Mouse (Mus musculus) intestine, embryonic 16.5 days (tissue): ENCODE data around the gene Trak1. TPM values are rescaled to one million over a fixed set of nuclear protein-coding genes. Genes with fewer than 3 reads are reported as not detected.

Experiments
- ATAC-seq: fragments of 200-750 bp; cut with Nextera tagmentation; 2 replicates; pipeline ENCODE4 v1.8.0; 2017; ENCODE audit warnings: moderate TSS enrichment, moderate library complexity
- H3K27ac ChIP-seq: fragments of 300-500 bp; sonication (generic); 2 replicates; pipeline ENCODE4 v1.5.1; 2014; ENCODE audit warnings: mild to moderate bottlenecking, low read length
- H3K27me3 ChIP-seq: fragments of 300-500 bp; sonication (generic); replicated peaks from 2 replicates; pipeline ENCODE4 v1.6.1; 2014; ENCODE audit warnings: low read length, control low read depth, mixed read lengths; ENCODE audit not compliant: control insufficient read depth, insufficient read depth
- H3K36me3 ChIP-seq: fragments of 300-500 bp; sonication (generic); 2 replicates; pipeline ENCODE4 v1.6.1; 2014; ENCODE audit warnings: low read length, control low read depth; ENCODE audit not compliant: control insufficient read depth, insufficient read depth
- H3K4me1 ChIP-seq: fragments of 300-500 bp; sonication (generic); 2 replicates; pipeline ENCODE4 v1.6.1; 2014; ENCODE audit warnings: low read length, control low read depth, mixed read lengths; ENCODE audit not compliant: control insufficient read depth, insufficient read depth
- H3K4me2 ChIP-seq: fragments of 300-500 bp; sonication (generic); 2 replicates; pipeline ENCODE4 v1.6.1; 2014; ENCODE audit warnings: low read depth, low read length, control low read depth
- H3K4me3 ChIP-seq: fragments of 300-500 bp; sonication (generic); 2 replicates; pipeline ENCODE4 v1.5.1; 2014; ENCODE audit warnings: mild to moderate bottlenecking, low read length
- H3K9ac ChIP-seq: fragments of 300-500 bp; sonication (generic); 2 replicates; pipeline ENCODE4 v1.6.1; 2014; ENCODE audit warnings: low read depth, low read length
- H3K9me3 ChIP-seq: fragments of 300-500 bp; sonication (generic); 2 replicates; pipeline ENCODE4 v1.6.1; 2016; ENCODE audit warnings: low read length, control low read depth; ENCODE audit not compliant: control insufficient read depth
- WGBS: fragments of 180-500 bp; shearing (Covaris S2); extraction: QIAGEN DNeasy Blood & Tissue Kit; methylation state at CpG from one replicate; pipeline ENCODE4 v1.1.7; 2014; 5-methylcytosine and 5-hydroxymethylcytosine counted together
- polyA plus RNA-seq: library from polyadenylated mRNA; unstranded; fragments of >200 nt; fragmentation: Nextera tagmentation; extraction: Ambion mirVana; gene quantifications from 2 replicates; pipeline ENCODE4 v1.2.1, GENCODE M21; 2015

The Trak1 gene
- polyA plus RNA-seq, 1 experiment from 2014 or later, result 21.7 TPM

DNA sequence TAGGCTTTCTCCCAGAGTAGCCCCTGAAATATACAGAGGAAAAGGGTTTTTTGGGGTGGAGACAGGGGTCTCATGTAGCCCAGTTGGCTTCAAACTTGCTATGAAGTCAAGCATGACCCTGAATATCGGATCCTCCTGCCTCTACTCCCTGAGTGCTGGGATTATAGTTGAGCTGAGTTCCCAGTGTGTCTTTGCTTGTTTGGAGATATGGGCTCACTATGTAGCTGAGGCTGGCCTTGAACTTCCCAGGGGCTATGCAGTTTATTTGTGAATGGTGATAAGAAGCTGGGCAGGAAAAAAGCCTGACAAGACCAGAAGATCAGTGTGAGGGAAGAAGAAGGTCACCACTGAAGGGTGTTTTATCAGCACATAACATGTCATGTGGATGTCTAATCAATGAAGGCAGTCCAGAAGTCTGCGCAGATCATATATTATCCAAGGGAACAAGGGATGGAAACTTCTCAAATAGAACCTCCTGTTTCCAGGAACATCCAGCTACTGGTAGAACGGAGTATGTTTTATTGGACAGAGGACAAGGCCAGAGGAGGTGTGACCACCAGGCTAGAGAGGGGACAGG, 10.9 kb upstream of the Trak1 start:
- no peak overlapping the region; the same call in 1 of the 2 replicates for H3K27ac ChIP-seq
- H3K4me3 ChIP-seq, result peak overlapping the region; percentile 57
- peak overlapping the region; percentile 73 for H3K4me2 ChIP-seq
- H3K36me3 ChIP-seq, result no peaks in the 10 kb centered on the region
- H3K4me1 ChIP-seq, result peaks cover 6% of the 10 kb centered on the region
- WGBS, result 71% methylated on average over 3 of the region's 3 CpGs
- peaks cover 6% of the 10 kb centered on the region; the same call in 1 of the 2 replicates for H3K9me3 ChIP-seq
- H3K27me3 ChIP-seq, result no peaks in the 10 kb centered on the region
- H3K9ac ChIP-seq, result peak overlapping the region; percentile 70
- peak; percentile 27; the same call in 1 of the 2 replicates for ATAC-seq

DNA sequence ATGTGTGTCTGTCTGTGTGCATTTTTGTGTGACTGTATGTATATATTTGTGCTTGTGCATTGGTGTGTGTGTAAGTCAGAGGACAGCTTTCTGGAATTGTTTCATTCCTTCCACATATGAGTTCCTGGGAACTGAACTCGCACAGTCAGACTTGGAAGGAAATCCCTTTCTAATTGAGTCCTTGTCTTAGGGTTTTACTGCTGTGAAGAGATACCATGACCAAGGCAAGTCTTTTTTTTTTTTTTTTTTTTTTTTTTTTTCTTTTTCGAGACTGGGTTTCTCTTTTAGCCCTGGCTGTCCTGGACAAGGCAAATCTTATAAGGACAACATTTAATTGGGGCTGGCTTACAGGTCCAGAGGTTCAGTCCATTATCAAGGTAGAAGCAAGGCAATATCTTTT, 6.0 kb upstream of the Trak1 start:
- Histone ChIP-seq H3K4me3 (no peak overlapping the region), H3K9ac (no peak overlapping the region), H3K36me3 (no peaks in the 10 kb centered on the region), H3K4me2 (no peak overlapping the region), H3K27ac (no peak overlapping the region), H3K9me3 (no peaks in the 10 kb centered on the region), H3K4me1 (peaks cover 2% of the 10 kb centered on the region), H3K27me3 (no peaks in the 10 kb centered on the region)
- 87% methylated on average over 2 of the region's 2 CpGs for WGBS
- ATAC-seq, result no peak

DNA sequence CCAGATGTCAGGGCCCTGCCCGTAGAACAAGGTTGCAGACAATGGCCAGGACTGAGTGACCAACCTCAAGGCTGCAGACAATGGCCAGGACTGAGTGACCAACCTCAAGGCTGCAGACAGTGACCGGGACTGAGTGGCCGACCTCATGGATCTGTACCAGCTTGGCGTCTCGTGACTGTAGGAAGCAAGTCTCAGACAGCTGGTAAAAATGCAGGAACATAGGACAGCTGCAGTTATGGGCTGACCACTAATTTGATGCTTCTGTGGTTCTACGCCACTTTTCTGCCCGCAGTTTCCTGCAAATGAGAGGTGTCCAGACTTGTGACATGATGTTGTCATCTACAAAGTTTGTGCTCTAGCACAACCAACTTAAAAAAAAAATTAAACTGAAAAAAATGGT, 4.1 kb upstream of the Trak1 start:
- ATAC-seq, result no peak
- Histone ChIP-seq H3K9me3 (no peaks in the 10 kb centered on the region), H3K27me3 (0 out of 2 replicates have a peak, but pooled peaks cover 3% of the 10 kb centered on the region), H3K9ac (no peak overlapping the region), H3K4me1 (peaks cover 5% of the 10 kb centered on the region; the same call in 1 of the 2 replicates), H3K36me3 (no peaks in the 10 kb centered on the region), H3K4me3 (no peak overlapping the region), H3K27ac (no peak overlapping the region), H3K4me2 (no peak overlapping the region)
- WGBS, result 82% methylated on average over 7 of the region's 7 CpGs

DNA sequence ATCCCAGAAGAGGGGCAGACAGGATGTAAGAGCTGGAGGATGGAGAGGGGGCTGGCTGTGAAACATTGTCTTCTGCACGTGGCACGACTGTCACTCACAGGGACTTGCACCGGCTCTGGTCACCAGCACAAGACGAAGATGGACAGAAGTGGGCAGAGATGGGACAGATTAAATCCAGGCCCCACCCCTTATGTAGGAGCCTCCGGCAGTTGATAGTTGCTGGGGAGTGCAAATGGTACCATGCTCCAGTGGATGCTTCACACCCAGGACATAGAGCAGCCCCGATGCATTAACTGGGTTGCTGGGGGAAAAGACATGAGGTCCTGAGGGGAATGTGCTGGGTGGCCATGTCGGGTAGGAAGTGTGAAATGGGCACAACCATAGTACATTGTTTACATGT, 2.1 kb upstream of the Trak1 start:
- peaks cover 25% of the 10 kb centered on the region for H3K4me1 ChIP-seq
- H3K4me2 ChIP-seq, result no peak overlapping the region
- H3K27ac ChIP-seq, result no peak overlapping the region
- H3K9ac ChIP-seq, result no peak overlapping the region
- H3K27me3 ChIP-seq, result 0 out of 2 replicates have a peak, but pooled peaks cover 3% of the 10 kb centered on the region
- H3K4me3 ChIP-seq, result no peak overlapping the region
- ATAC-seq, result no peak
- whole genome bisulfite sequencing, result 77% methylated on average over 7 of the region's 7 CpGs
- no peaks in the 10 kb centered on the region for H3K9me3 ChIP-seq
- H3K36me3 ChIP-seq, result no peaks in the 10 kb centered on the region

GRCm38 (mm10) chr9:121298065-121298398, 730 bp downstream of the Trak1 start:
- ATAC-seq, result no peak
- WGBS, result 2% methylated on average over 7 of the region's 7 CpGs
- no peaks in the 10 kb centered on the region for H3K36me3 ChIP-seq

GRCm38 (mm10) chr9:121298411-121299091, 1.2 kb downstream of the Trak1 start:
- Histone ChIP-seq H3K4me1 (peaks cover 52% of the 10 kb centered on the region), H3K4me3 (peak overlapping the region; percentile 91), H3K36me3 (no peaks in the 10 kb centered on the region), H3K9ac (peak overlapping the region; percentile 96), H3K9me3 (no peaks in the 10 kb centered on the region), H3K27ac (peak overlapping the region; percentile 79), H3K4me2 (peak overlapping the region; percentile 99), H3K27me3 (0 out of 2 replicates have a peak, but pooled peaks cover 3% of the 10 kb centered on the region)
- no peak for ATAC-seq
- 33% methylated on average over 15 of the region's 15 CpGs for WGBS

More at GRCm38 (mm10) chr9:121298065-121298398, 730 bp downstream of the Trak1 start:
- Histone ChIP-seq H3K4me1 (peaks cover 47% of the 10 kb centered on the region), H3K27me3 (0 out of 2 replicates have a peak, but pooled peaks cover 3% of the 10 kb centered on the region), H3K9me3 (no peaks in the 10 kb centered on the region), H3K27ac (peak overlapping the region; percentile 79), H3K4me2 (peak overlapping the region; percentile 99), H3K4me3 (peak overlapping the region; percentile 91), H3K9ac (peak overlapping the region; percentile 96)

DNA sequence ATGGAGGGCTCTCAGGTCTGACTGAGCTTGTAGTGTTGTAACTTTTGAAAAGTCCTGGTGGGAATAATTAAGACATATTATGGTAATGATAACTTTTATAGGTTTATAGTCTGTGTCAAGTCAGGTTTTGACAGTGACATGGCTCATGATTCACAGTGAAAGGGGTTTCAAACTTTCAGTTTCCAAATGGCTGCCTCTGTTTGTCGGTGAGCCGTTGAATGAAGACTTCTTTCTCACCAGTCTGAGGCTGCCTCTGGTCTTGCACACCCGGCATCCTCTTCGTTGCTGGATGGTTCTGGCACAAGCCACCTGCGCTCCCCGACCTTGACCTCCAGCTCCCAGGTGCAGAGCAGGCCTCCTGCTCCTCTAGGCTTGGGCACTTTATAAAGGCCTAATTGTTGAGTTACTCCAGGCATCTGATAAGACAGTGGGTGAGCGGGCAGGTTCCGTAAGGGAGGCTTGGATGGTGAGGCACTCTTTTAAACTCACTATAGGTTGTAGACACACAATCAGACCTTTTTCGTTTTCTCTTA, 2.0 kb downstream of the Trak1 start:
- Histone ChIP-seq H3K27me3 (0 out of 2 replicates have a peak, but pooled peaks cover 3% of the 10 kb centered on the region), H3K4me1 (peaks cover 57% of the 10 kb centered on the region), H3K4me3 (peak overlapping the region; percentile 91), H3K27ac (peak overlapping the region; percentile 55), H3K9ac (peak overlapping the region; percentile 96), H3K9me3 (no peaks in the 10 kb centered on the region), H3K4me2 (peak overlapping the region; percentile 99), H3K36me3 (no peaks in the 10 kb centered on the region)
- 50% methylated on average over 9 of the region's 9 CpGs for WGBS
- ATAC-seq, result no peak; the same call in 1 of the 2 replicates

- 54% methylated on average over 19 of the region's 19 CpGs for WGBS
- Histone ChIP-seq H3K27ac (peak overlapping the region; percentile 55), H3K4me2 (peak overlapping the region; percentile 99), H3K27me3 (0 out of 2 replicates have a peak, but pooled peaks cover 3% of the 10 kb centered on the region), H3K9ac (peak overlapping the region; percentile 17), H3K4me3 (peak overlapping the region; percentile 27), H3K9me3 (no peaks in the 10 kb centered on the region), H3K36me3 (no peaks in the 10 kb centered on the region), H3K4me1 (peaks cover 59% of the 10 kb centered on the region)
- ATAC-seq, result peak; percentile 16; the same call in 1 of the 2 replicates
Observed at GRCm38 (mm10) chr9:121299976-121300570, 2.8 kb downstream of the Trak1 start.
